Mouse (Mus musculus): Measurements from ENCODE around the gene Map2k5.

DNA sequence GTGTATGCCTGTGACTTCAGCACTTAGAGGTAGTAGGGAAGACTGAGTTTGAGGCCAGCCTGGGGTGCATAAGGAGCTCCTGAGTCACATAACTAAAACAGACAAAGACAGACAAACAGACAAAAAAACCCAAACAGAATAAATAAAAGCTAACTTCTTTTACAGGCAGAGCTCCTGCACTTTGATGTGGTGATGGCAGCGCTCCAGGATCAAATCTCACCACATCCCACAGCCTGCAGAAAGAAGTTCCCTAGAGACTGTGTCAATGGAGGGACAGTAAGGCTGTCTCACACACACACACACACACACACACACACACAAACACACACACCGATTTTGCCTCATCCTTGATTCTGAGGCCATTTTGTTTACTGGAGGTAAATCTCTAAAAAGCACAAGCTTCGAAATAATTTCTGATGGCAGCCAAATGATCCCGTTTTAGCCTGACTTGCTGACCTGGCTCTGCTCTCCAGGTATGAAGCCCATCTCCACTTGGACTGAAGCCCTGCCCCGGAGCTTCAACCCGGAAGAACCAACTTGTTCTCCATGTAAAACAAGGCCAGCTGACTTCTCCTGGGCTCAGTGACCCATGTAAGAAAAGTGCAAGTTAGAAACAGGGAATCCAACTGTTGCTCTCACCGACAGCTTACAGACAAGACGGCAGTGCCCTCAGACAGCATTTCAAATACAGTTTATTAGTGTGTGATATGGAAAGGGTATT is 203.5 kb downstream of the Map2k5 start:
- TF ChIP-seq CTCF (IDR thresholded peaks at IDR 0.05; ENCODE audit: borderline replicate concordance, extremely low read depth, insufficient read depth, insufficient read length) = no peak
- no peak for TF ChIP-seq POLR2A (IDR thresholded peaks at IDR 0.05; ENCODE audit: borderline replicate concordance, extremely low read depth, insufficient read depth, insufficient read length, poor library complexity, severe bottlenecking)

All from brain, embryonic 14.5 days (tissue).